In the genomic region with DNA sequence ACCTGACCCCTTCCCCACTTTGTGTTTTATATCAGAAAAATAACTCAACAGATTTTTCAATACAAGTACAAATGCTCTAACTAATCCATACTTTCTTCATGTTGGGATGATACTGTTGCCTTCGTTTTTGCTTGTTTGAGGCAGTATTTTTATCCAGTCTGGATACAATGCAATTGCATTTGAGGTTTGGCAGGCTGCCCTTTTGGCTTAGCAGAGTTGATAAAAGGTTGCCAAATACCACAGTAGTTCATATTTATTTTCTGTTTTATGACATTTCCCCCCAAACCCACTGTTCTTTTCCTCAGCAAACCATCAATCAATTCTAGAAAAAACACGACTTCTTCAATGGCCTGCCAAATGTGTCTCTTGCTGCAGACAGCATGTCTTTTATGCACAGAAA, we compare ENCODE assay signal across 8 mouse cellular contexts.
DNase-seq lines count a peak whose midpoint lies in the region.

No protein-coding gene starts in this region.

- intact Hi-C loops in heart, postnatal 25 days (cut with DNase I) = no loop called here

- DNase-seq in gastrocnemius, postnatal 10 days = peak; percentile 14
- no peak for DNase-seq in gastrocnemius, adult 8-10 months (ENCODE audit: low spot score in 2 of 2)
- peak; percentile 31 for DNase-seq in ovary, adult 18-20 months (ENCODE audit: low spot score)
- DNase-seq in ovary, postnatal 10 days (ENCODE audit: low spot score) = no peak
- DNase-seq in heart, postnatal 25 days (ENCODE audit: low spot score) = peak; percentile 2
- DNase-seq in spleen, adult 18-20 months = no peak
- DNase-seq in left cerebral cortex, adult 11 months (ENCODE audit: low spot score) = no peak
- no peak for DNase-seq in right cerebral cortex, postnatal 36 days (ENCODE audit: low spot score in 2 of 2)

Comparison
In these comparisons a context has a peak if more than half of its experiments do, and no peak if none do; other contexts are left out.
1. DNase-seq: peak in gastrocnemius, postnatal 10 days (single experiment), ovary, adult 18-20 months (single experiment) and heart, postnatal 25 days (single experiment); none in gastrocnemius, adult 8-10 months (0 of 2), ovary, postnatal 10 days (single experiment), spleen, adult 18-20 months (0 of 2), left cerebral cortex, adult 11 months (single experiment) and right cerebral cortex, postnatal 36 days (0 of 2).